Comparison of ENCODE assay signal across 9 mouse cellular contexts in the genomic region with DNA sequence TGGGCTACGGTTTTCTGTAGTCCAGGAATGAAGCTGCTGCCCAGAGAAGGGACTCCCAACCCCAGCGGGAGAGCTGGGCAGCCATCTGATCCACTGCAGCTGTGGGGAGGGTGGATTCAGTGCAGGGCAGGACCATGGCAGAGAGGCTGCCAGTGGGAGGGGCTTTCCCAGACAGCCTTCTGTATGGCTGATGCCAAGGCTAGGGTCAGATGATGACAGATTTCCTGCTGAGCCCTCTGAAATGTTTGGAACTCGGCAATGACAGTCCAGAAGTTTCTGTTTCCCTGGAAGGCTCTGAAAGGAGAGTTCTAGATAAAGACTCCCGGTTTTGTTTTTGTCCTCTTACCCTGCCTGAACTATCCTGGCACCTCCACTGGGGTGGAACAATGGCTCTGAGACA. TPM values are rescaled to one million over a fixed set of nuclear protein-coding genes. Genes with fewer than 3 reads are reported as not detected.
DNase-seq lines count a peak whose midpoint lies in the region; ATAC-seq and TF ChIP-seq lines count a peak whose summit lies in the region.
"Had no signal": no experiment of that assay in that cellular context is flagged by ENCODE, and none has a peak within 500 bp of the region (broad histone marks: within the 10 kb centered on the region; RNA-seq: fewer than 3 reads in every experiment).

No protein-coding gene starts in this region.

- 34% methylated on average over 4 of the region's 4 CpGs for WGBS in kidney, embryonic 14.5 days
- WGBS in lung, postnatal 0 days: 18% methylated on average over 4 of the region's 4 CpGs

- peak; percentile 70 for ATAC-seq in kidney, embryonic 14.5 days (ENCODE audit: low FRiP score, low TSS enrichment)
- ATAC-seq in lung, postnatal 0 days: peak; percentile 91

- peak; percentile 60; the same call in 1 of the 2 replicates for TF ChIP-seq EP300 in lung, postnatal 0 days (IDR thresholded peaks at IDR 0.05)

- H3K9ac ChIP-seq in kidney, embryonic 14.5 days (ENCODE audit: low read depth, low read length): no peak overlapping the region
- H3K9ac ChIP-seq in lung, postnatal 0 days (replicated peaks; ENCODE audit: low read depth): no peak overlapping the region
- H3K9ac ChIP-seq: midbrain, embryonic 12.5 days had no signal

- no peak for TF ChIP-seq CTCF in lung, postnatal 0 days (IDR thresholded peaks at IDR 0.05)

- peaks cover 15% of the 10 kb centered on the region for H3K4me1 ChIP-seq in kidney, embryonic 14.5 days (ENCODE audit: control insufficient read depth, insufficient read depth, low read length)
- peaks cover 22% of the 10 kb centered on the region for H3K4me1 ChIP-seq in lung, postnatal 0 days (ENCODE audit: insufficient read depth, low read depth, low read length)
- H3K4me1 ChIP-seq: midbrain, embryonic 12.5 days had no signal

- peak overlapping the region; percentile 71 for H3K27ac ChIP-seq in kidney, embryonic 14.5 days (ENCODE audit: low read depth, low read length)
- H3K27ac ChIP-seq in lung, postnatal 0 days (ENCODE audit: low read length): peak overlapping the region; percentile 92
- H3K27ac ChIP-seq: midbrain, embryonic 12.5 days had no signal

- no peak overlapping the region for H3K4me2 ChIP-seq in kidney, embryonic 14.5 days (replicated peaks; ENCODE audit: low read depth, low read length)
- H3K4me2 ChIP-seq in lung, postnatal 0 days (replicated peaks; ENCODE audit: low read depth, low read length): peak overlapping the region; percentile 30
- H3K4me2 ChIP-seq: midbrain, embryonic 12.5 days had no signal

- H3K27me3 ChIP-seq in kidney, embryonic 14.5 days (ENCODE audit: control insufficient read depth, insufficient read depth, low read length): no peaks in the 10 kb centered on the region
- H3K27me3 ChIP-seq in lung, postnatal 0 days (replicated peaks; ENCODE audit: insufficient read depth, low read length): no peaks in the 10 kb centered on the region
- H3K27me3 ChIP-seq: midbrain, embryonic 12.5 days had no signal

- no peaks in the 10 kb centered on the region for H3K9me3 ChIP-seq in kidney, embryonic 14.5 days (ENCODE audit: control insufficient read depth, low read length)
- no peaks in the 10 kb centered on the region for H3K9me3 ChIP-seq in lung, postnatal 0 days (ENCODE audit: low read length)
- H3K9me3 ChIP-seq: midbrain, embryonic 12.5 days had no signal

- DNase-seq in right cerebral cortex, adult 18-20 months: peak; percentile 36
- DNase-seq in right cerebral cortex, postnatal 4 days: no peak
- DNase-seq in adrenal gland, postnatal 36 days: peak; percentile 83 to 87
- DNase-seq in gastrocnemius, postnatal 36 days: peak; percentile 49 to 65
- DNase-seq in lung, postnatal 0 days (ENCODE audit: low spot score): peak; percentile 95
- DNase-seq in frontal cortex, postnatal 25 days (ENCODE audit: low spot score in 2 of 2): no peak
- no peak for DNase-seq in thymus, postnatal 14 days

- no peak overlapping the region for H3K4me3 ChIP-seq in kidney, embryonic 14.5 days (ENCODE audit: low read length)
- no peak overlapping the region for H3K4me3 ChIP-seq in lung, postnatal 0 days (ENCODE audit: low read depth, low read length)
- H3K4me3 ChIP-seq: midbrain, embryonic 12.5 days had no signal

- intact Hi-C loops in gastrocnemius, postnatal 36 days (cut with DNase I): no loop called here

- H3K36me3 ChIP-seq in kidney, embryonic 14.5 days (ENCODE audit: control insufficient read depth, insufficient read depth, low read length): peaks cover 13% of the 10 kb centered on the region; the same call in 1 of the 2 replicates
- no peaks in the 10 kb centered on the region for H3K36me3 ChIP-seq in lung, postnatal 0 days (ENCODE audit: insufficient read depth, low read length)

RNA-seq across cellular contexts. Expression of a gene that starts 40.1 kb away (rescaled TPM):
- 100 to 1,000 TPM in 1 of 2 experiments, 10 to 100 TPM in 1; 73.1 to 114 TPM for total RNA-seq in adrenal gland, postnatal 36 days (2021)
- 10 to 100 TPM; 22.4 to 24.3 TPM for total RNA-seq in gastrocnemius, postnatal 36 days (2021)
- 68.5 and 132 TPM in 2 replicates for polyA plus RNA-seq in kidney, embryonic 14.5 days (2014; fragmentation: Nextera tagmentation; extraction: Ambion mirVana)
- polyA plus RNA-seq in lung, postnatal 0 days (2015; fragmentation: Nextera tagmentation; extraction: Ambion mirVana): 205 and 211 TPM in 2 replicates

RNA-seq across cellular contexts. Expression of a gene that starts 40.4 kb away (rescaled TPM):
- total RNA-seq in adrenal gland, postnatal 36 days (2021): 100 to 1,000 TPM; 101 to 125 TPM
- total RNA-seq in gastrocnemius, postnatal 36 days (2021): 10 to 100 TPM; 51.5 to 59.3 TPM
- polyA plus RNA-seq in kidney, embryonic 14.5 days (2014; fragmentation: Nextera tagmentation; extraction: Ambion mirVana): 254 and 273 TPM in 2 replicates
- polyA plus RNA-seq in lung, postnatal 0 days (2015; fragmentation: Nextera tagmentation; extraction: Ambion mirVana): 108 and 116 TPM in 2 replicates

Comparison
In these comparisons a context has a peak if more than half of its experiments do, and no peak if none do; other contexts are left out.
1. DNase-seq: peak in right cerebral cortex, adult 18-20 months (single experiment), adrenal gland, postnatal 36 days (2 of 2), gastrocnemius, postnatal 36 days (2 of 2) and lung, postnatal 0 days (single experiment); none in right cerebral cortex, postnatal 4 days (single experiment), frontal cortex, postnatal 25 days (0 of 2) and thymus, postnatal 14 days (single experiment).